In the genomic region with DNA sequence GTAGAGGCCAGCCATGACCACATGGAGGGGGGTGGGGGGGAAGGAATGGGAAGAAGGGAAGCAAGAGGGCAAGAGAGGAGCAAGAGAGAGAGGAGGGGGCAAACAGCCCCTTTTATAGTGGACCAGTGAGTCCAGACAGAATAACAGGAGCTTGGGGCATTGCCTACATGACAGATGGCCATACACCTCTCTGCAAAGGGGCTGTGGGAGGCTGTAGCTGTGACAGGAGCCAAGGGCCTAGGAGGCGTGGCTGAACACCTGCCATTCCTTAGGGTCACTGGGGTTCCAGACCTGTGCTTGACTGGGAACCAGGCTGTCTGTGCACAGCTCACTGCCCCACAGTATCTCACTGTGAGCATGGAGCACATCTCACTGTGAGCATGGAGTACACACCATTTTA, we compare ENCODE assay signal across 21 mouse cellular contexts.
"Had no signal": no experiment of that assay in that cellular context is flagged by ENCODE, and none has a peak within 500 bp of the region (broad histone marks: within the 10 kb centered on the region; RNA-seq: fewer than 3 reads in every experiment).

No protein-coding gene starts in this region.

- H3K36me3 ChIP-seq: lung, embryonic 15.5 days; midbrain, embryonic 10.5 days; midbrain, embryonic 13.5 days; neural tube, embryonic 13.5 days; neural tube, embryonic 15.5 days had no signal

- H3K4me1 ChIP-seq: lung, embryonic 15.5 days; midbrain, embryonic 10.5 days; neural tube, embryonic 13.5 days; neural tube, embryonic 15.5 days had no signal

- H3K27ac ChIP-seq: lung, embryonic 15.5 days; macrophage; midbrain, embryonic 10.5 days; midbrain, embryonic 13.5 days; neural tube, embryonic 13.5 days; neural tube, embryonic 15.5 days had no signal

- ATAC-seq: liver, postnatal 0 days; lung, postnatal 0 days; midbrain, embryonic 13.5 days; midbrain, embryonic 16.5 days had no signal

- DNase-seq: liver, postnatal 0 days; lung, adult 2 months; lung, postnatal 14 days; lung, postnatal 36 days; retina, postnatal 1 day; right cerebral cortex, adult 18-20 months; right cerebral cortex, postnatal 25 days; right cerebral cortex, postnatal 4 days; spleen, adult 18-20 months; thymus, adult 18-20 months; thymus, postnatal 14 days; thymus, postnatal 36 days had no signal

- H3K9ac ChIP-seq: liver, postnatal 0 days; lung, embryonic 15.5 days; midbrain, embryonic 13.5 days; neural tube, embryonic 13.5 days; neural tube, embryonic 15.5 days had no signal

- H3K4me3 ChIP-seq: lung, embryonic 15.5 days; midbrain, embryonic 10.5 days; midbrain, embryonic 13.5 days; myocyte; neural tube, embryonic 13.5 days; neural tube, embryonic 15.5 days had no signal

- H3K27me3 ChIP-seq: lung, embryonic 15.5 days; midbrain, embryonic 13.5 days; neural tube, embryonic 13.5 days; neural tube, embryonic 15.5 days had no signal

- H3K9me3 ChIP-seq: lung, embryonic 15.5 days; midbrain, embryonic 10.5 days; midbrain, embryonic 13.5 days; neural tube, embryonic 13.5 days; neural tube, embryonic 15.5 days had no signal

- H3K4me2 ChIP-seq: lung, embryonic 15.5 days; midbrain, embryonic 13.5 days; neural tube, embryonic 13.5 days; neural tube, embryonic 15.5 days had no signal
